Mouse (Mus musculus): ENCODE results near the gene Hist1h4b.
"Not testable (repeated sequence)": the region's sequence is repeated elsewhere in the genome, so short reads cannot be mapped to it uniquely, and the experiment has no call there.

Hist1h4b gene

GRCm38 (mm10) chr13:23756790-23757189, at the start of gene Hist1h4b:
TSS of gene Hist1h4b (plus strand) at chr13:23757013.
- peak; percentile 89 for DNase-seq (ENCODE audit: low read depth, low spot score)

- no peak for DNase-seq (ENCODE audit: low read depth, low spot score)
These were observed 48.8 kb upstream of the Hist1h4b start for GRCm38 (mm10) chr13:23708041-23708440.

- no peak for DNase-seq (ENCODE audit: low read depth, low spot score)
These were observed 48.2 kb upstream of the Hist1h4b start for GRCm38 (mm10) chr13:23708654-23709053.

- DNase-seq (ENCODE audit: low read depth, low spot score), result no peak
These were observed 47.0 kb upstream of the Hist1h4b start for GRCm38 (mm10) chr13:23709714-23710373.

GRCm38 (mm10) chr13:23710374-23711089, 46.3 kb upstream of the Hist1h4b start, which contains the start of gene Hfe:
TSS of gene Hfe (minus strand) at chr13:23710854.
- no peak for DNase-seq (ENCODE audit: low read depth, low spot score)

GRCm38 (mm10) chr13:23716261-23717042, 40.4 kb upstream of the Hist1h4b start:
- no peak for DNase-seq (ENCODE audit: low read depth, low spot score)

- DNase-seq (ENCODE audit: low read depth, low spot score), result no peak
These were observed 39.6 kb upstream of the Hist1h4b start for GRCm38 (mm10) chr13:23717176-23717575.

GRCm38 (mm10) chr13:23717593-23718245, 39.1 kb upstream of the Hist1h4b start:
- not testable (repeated sequence) for DNase-seq (ENCODE audit: low read depth, low spot score)

GRCm38 (mm10) chr13:23724239-23724638, 32.6 kb upstream of the Hist1h4b start:
- no peak for DNase-seq (ENCODE audit: low read depth, low spot score)

- DNase-seq (ENCODE audit: low read depth, low spot score), result no peak
These were observed 31.6 kb upstream of the Hist1h4b start for GRCm38 (mm10) chr13:23725213-23725612.

GRCm38 (mm10) chr13:23728472-23729191, 28.2 kb upstream of the Hist1h4b start:
- DNase-seq (ENCODE audit: low read depth, low spot score), result no peak

GRCm38 (mm10) chr13:23729192-23729525, 27.7 kb upstream of the Hist1h4b start:
- DNase-seq (ENCODE audit: low read depth, low spot score), result no peak

- no peak for DNase-seq (ENCODE audit: low read depth, low spot score)
These were observed 27.1 kb upstream of the Hist1h4b start for GRCm38 (mm10) chr13:23729706-23730105.

- no peak for DNase-seq (ENCODE audit: low read depth, low spot score)
These were observed 26.3 kb upstream of the Hist1h4b start for GRCm38 (mm10) chr13:23730479-23730878.

GRCm38 (mm10) chr13:23732156-23732804, 24.5 kb upstream of the Hist1h4b start:
- DNase-seq (ENCODE audit: low read depth, low spot score), result no peak

- no peak for DNase-seq (ENCODE audit: low read depth, low spot score)
These were observed 19.7 kb upstream of the Hist1h4b start for GRCm38 (mm10) chr13:23737091-23737490.

GRCm38 (mm10) chr13:23738041-23738440, 18.8 kb upstream of the Hist1h4b start:
- DNase-seq (ENCODE audit: low read depth, low spot score), result no peak

GRCm38 (mm10) chr13:23738677-23739068, 18.1 kb upstream of the Hist1h4b start, which contains the start of gene Hist1h1c:
TSS of gene Hist1h1c (plus strand) at chr13:23738808.
- peak; percentile 90 for DNase-seq (ENCODE audit: low read depth, low spot score)

- DNase-seq (ENCODE audit: low read depth, low spot score), result peak; percentile 83
These were observed 17.5 kb upstream of the Hist1h4b start for GRCm38 (mm10) chr13:23739069-23739921.

GRCm38 (mm10) chr13:23739922-23740252, 16.9 kb upstream of the Hist1h4b start:
- no peak for DNase-seq (ENCODE audit: low read depth, low spot score)
